Mouse (Mus musculus): ENCODE data around the gene Foxd2. TPM values are rescaled to one million over a fixed set of nuclear protein-coding genes. Genes with fewer than 3 reads are reported as not detected.

The Foxd2 gene
- polyA plus RNA-seq, 1 experiment from 2014 or later: 0.18 TPM

- H3K27ac ChIP-seq (replicated peaks): no peak overlapping the region
- no peak overlapping the region for H3K9ac ChIP-seq
- peak; percentile 21; the same call in 1 of the 2 replicates for ATAC-seq (ENCODE audit: low FRiP score, low read depth)
- no peaks in the 10 kb centered on the region for H3K9me3 ChIP-seq
- peak overlapping the region; percentile 63 for H3K4me2 ChIP-seq
- no peaks in the 10 kb centered on the region for H3K36me3 ChIP-seq
- peak overlapping the region; percentile 39 for H3K4me3 ChIP-seq
- H3K4me1 ChIP-seq (replicated peaks): peaks cover 20% of the 10 kb centered on the region
- WGBS: under 1% methylated on average over 77 of the region's 103 CpGs
- peaks cover 97% of the 10 kb centered on the region for H3K27me3 ChIP-seq
Measured at GRCm38 (mm10) chr4:114907951-114908828, 483 bp downstream of the Foxd2 start.

GRCm38 (mm10) chr4:114907056-114907917 lies 1.4 kb downstream of the Foxd2 start:
- H3K27ac ChIP-seq (replicated peaks): no peak overlapping the region
- H3K4me2 ChIP-seq: peak overlapping the region; percentile 63
- peaks cover 96% of the 10 kb centered on the region for H3K27me3 ChIP-seq
- no peak for ATAC-seq (ENCODE audit: low FRiP score, low read depth)
- no peaks in the 10 kb centered on the region for H3K36me3 ChIP-seq
- no peaks in the 10 kb centered on the region for H3K9me3 ChIP-seq
- H3K4me3 ChIP-seq: peak overlapping the region; percentile 39
- under 1% methylated on average over 73 of the region's 74 CpGs for WGBS
- H3K9ac ChIP-seq: no peak overlapping the region
- peaks cover 20% of the 10 kb centered on the region for H3K4me1 ChIP-seq (replicated peaks)

- H3K27me3 ChIP-seq: peaks cover 93% of the 10 kb centered on the region
- no peak overlapping the region for H3K4me2 ChIP-seq
- ATAC-seq (ENCODE audit: low FRiP score, low read depth): no peak
- H3K27ac ChIP-seq (replicated peaks): no peak overlapping the region
- H3K9ac ChIP-seq: no peak overlapping the region
- WGBS: 12% methylated on average over 10 of the region's 10 CpGs
- no peaks in the 10 kb centered on the region for H3K36me3 ChIP-seq
- no peak overlapping the region for H3K4me3 ChIP-seq
- no peaks in the 10 kb centered on the region for H3K9me3 ChIP-seq
- H3K4me1 ChIP-seq (replicated peaks): peaks cover 20% of the 10 kb centered on the region
Measured at GRCm38 (mm10) chr4:114905969-114906680, 2.5 kb downstream of the Foxd2 start.

GRCm38 (mm10) chr4:114905501-114905900 lies 3.2 kb downstream of the Foxd2 start:
- 44% methylated on average over 3 of the region's 3 CpGs for WGBS
- no peak overlapping the region for H3K9ac ChIP-seq
- no peak for ATAC-seq (ENCODE audit: low FRiP score, low read depth)

GRCm38 (mm10) chr4:114903422-114903782 lies 5.3 kb downstream of the Foxd2 start:
- WGBS: 0% methylated on average over 11 of the region's 11 CpGs
- no peak overlapping the region for H3K27ac ChIP-seq (replicated peaks)
- H3K4me1 ChIP-seq (replicated peaks): peaks cover 9% of the 10 kb centered on the region
- no peak overlapping the region for H3K4me2 ChIP-seq
- no peak overlapping the region for H3K4me3 ChIP-seq
- no peaks in the 10 kb centered on the region for H3K9me3 ChIP-seq
- peaks cover 91% of the 10 kb centered on the region for H3K27me3 ChIP-seq
- H3K9ac ChIP-seq: no peak overlapping the region
- H3K36me3 ChIP-seq: no peaks in the 10 kb centered on the region
- ATAC-seq (ENCODE audit: low FRiP score, low read depth): no peak

More at GRCm38 (mm10) chr4:114905501-114905900, 3.2 kb downstream of the Foxd2 start:
- H3K4me2 ChIP-seq: no peak overlapping the region
- no peaks in the 10 kb centered on the region for H3K36me3 ChIP-seq
- no peak overlapping the region for H3K27ac ChIP-seq (replicated peaks)
- no peak overlapping the region for H3K4me3 ChIP-seq
- H3K27me3 ChIP-seq: peaks cover 91% of the 10 kb centered on the region
- no peaks in the 10 kb centered on the region for H3K9me3 ChIP-seq
- H3K4me1 ChIP-seq (replicated peaks): peaks cover 20% of the 10 kb centered on the region

GRCm38 (mm10) chr4:114902641-114903421 lies 5.8 kb downstream of the Foxd2 start:
- H3K4me2 ChIP-seq: no peak overlapping the region
- H3K9me3 ChIP-seq: no peaks in the 10 kb centered on the region
- 1% methylated on average over 39 of the region's 39 CpGs for WGBS
- peaks cover 4% of the 10 kb centered on the region for H3K4me1 ChIP-seq (replicated peaks)
- no peak overlapping the region for H3K27ac ChIP-seq (replicated peaks)
- no peaks in the 10 kb centered on the region for H3K36me3 ChIP-seq
- peaks cover 93% of the 10 kb centered on the region for H3K27me3 ChIP-seq
- H3K9ac ChIP-seq: no peak overlapping the region
- no peak overlapping the region for H3K4me3 ChIP-seq
- ATAC-seq (ENCODE audit: low FRiP score, low read depth): no peak

GRCm38 (mm10) chr4:114901643-114902351 lies 6.9 kb downstream of the Foxd2 start:
- no peaks in the 10 kb centered on the region for H3K4me1 ChIP-seq (replicated peaks)
- H3K27me3 ChIP-seq: peaks cover 91% of the 10 kb centered on the region
- H3K27ac ChIP-seq (replicated peaks): no peak overlapping the region
- no peaks in the 10 kb centered on the region for H3K9me3 ChIP-seq
- no peak overlapping the region for H3K4me3 ChIP-seq
- H3K4me2 ChIP-seq: no peak overlapping the region
- under 1% methylated on average over 41 of the region's 42 CpGs for WGBS
- H3K9ac ChIP-seq: no peak overlapping the region
- no peaks in the 10 kb centered on the region for H3K36me3 ChIP-seq
- ATAC-seq (ENCODE audit: low FRiP score, low read depth): no peak

GRCm38 (mm10) chr4:114900866-114901642 lies 7.6 kb downstream of the Foxd2 start:
- peaks cover 91% of the 10 kb centered on the region for H3K27me3 ChIP-seq
- no peaks in the 10 kb centered on the region for H3K9me3 ChIP-seq
- WGBS: 2% methylated on average over 33 of the region's 33 CpGs
- ATAC-seq (ENCODE audit: low FRiP score, low read depth): no peak
- H3K36me3 ChIP-seq: no peaks in the 10 kb centered on the region
- H3K4me2 ChIP-seq: no peak overlapping the region
- no peak overlapping the region for H3K4me3 ChIP-seq
- no peak overlapping the region for H3K9ac ChIP-seq
- no peak overlapping the region for H3K27ac ChIP-seq (replicated peaks)
- H3K4me1 ChIP-seq (replicated peaks): no peaks in the 10 kb centered on the region

- H3K27me3 ChIP-seq: peaks cover 88% of the 10 kb centered on the region
- no peak overlapping the region for H3K4me3 ChIP-seq
- H3K9ac ChIP-seq: no peak overlapping the region
- no peak overlapping the region for H3K27ac ChIP-seq (replicated peaks)
- no peak overlapping the region for H3K4me2 ChIP-seq
- 9% methylated on average over 3 of the region's 3 CpGs for whole genome bisulfite sequencing
- no peak for ATAC-seq (ENCODE audit: low FRiP score, low read depth)
- H3K36me3 ChIP-seq: no peaks in the 10 kb centered on the region
- H3K9me3 ChIP-seq: no peaks in the 10 kb centered on the region
- no peaks in the 10 kb centered on the region for H3K4me1 ChIP-seq (replicated peaks)
Measured at GRCm38 (mm10) chr4:114899885-114900284, 8.8 kb downstream of the Foxd2 start.

GRCm38 (mm10) chr4:114897853-114898252 lies 10.8 kb downstream of the Foxd2 start:
- Histone ChIP-seq H3K4me2 (no peak overlapping the region), H3K9ac (no peak overlapping the region), H3K4me3 (no peak overlapping the region), H3K27ac (replicated peaks) (no peak overlapping the region), H3K27me3 (peaks cover 72% of the 10 kb centered on the region), H3K9me3 (no peaks in the 10 kb centered on the region), H3K36me3 (no peaks in the 10 kb centered on the region), H3K4me1 (replicated peaks) (no peaks in the 10 kb centered on the region)
- 25% methylated on average over 4 of the region's 4 CpGs for WGBS
- peak; percentile 51; the same call in 1 of the 2 replicates for ATAC-seq (ENCODE audit: low FRiP score, low read depth)
